Mouse (Mus musculus): ENCODE results near the gene Best2.

Gene Best2

DNA sequence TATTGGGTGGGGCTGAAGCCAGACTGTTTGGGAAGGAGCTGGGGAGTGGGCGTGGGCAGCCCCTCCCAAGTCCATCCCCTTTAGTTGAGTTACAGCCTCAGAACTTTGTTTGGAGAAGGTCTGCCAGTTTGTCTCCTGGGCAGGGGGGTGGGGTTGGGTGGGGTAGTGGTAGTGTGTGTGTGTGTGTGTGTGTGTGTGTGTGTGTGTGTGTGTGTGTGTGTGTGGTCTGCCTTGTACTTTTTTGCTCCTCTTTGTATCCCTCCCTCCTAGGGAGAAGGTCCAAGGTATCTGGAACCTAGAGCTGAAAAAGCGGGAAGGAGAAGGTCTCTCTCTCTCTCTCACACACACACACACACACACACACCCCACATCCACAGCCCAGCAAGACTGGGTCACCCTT is at the start of gene Best2:
Best2 (minus strand) TSS at position 101 of the 400 bp plus-strand sequence.
- no peak for DNase-seq (ENCODE audit: low read depth, low spot score)

- DNase-seq (ENCODE audit: low read depth, low spot score) = no peak
Measured at GRCm38 (mm10) chr8:85062603-85063002, 48.3 kb upstream of the Best2 start.

DNA sequence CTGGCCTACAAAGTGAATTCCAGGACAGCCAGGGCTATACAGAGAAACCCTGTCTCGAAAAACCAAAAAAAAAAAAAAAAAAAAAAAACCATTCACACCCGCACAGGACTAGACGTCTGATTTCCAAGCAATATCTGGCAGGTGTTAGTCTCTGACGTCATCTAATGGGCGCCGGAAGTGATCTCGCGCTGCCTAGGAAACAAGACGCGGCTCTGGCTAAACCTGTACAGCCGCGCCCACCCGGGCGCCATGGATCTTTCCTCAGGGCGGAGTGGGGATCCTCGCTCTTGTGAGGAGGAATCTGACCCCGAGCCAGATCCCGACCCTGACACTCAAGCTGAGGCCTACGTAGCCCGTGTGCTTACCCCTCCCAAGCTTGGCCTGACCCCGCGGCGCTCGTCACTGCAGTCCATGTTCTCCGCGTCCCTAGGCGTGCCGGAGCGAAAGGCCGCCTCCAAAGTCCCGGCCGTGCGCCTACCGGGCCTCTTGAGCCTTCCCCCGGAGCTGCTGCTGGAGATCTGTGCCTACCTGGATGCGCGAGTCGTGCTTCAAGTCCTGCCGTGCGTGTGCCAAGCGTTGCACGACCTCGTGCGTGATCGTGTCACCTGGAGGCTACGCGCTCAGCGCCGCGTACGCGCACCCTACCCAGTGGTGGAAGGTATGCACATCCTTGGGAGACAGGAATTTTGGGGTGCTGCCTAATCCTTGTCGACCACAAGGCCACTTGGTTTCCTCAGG is 45.7 kb upstream of the Best2 start, which contains the start of gene Fbxw9:
Fbxw9 (plus strand) TSS at position 177 of the 738 bp plus-strand sequence.
- peak; percentile 96 for DNase-seq (ENCODE audit: low read depth, low spot score)

DNA sequence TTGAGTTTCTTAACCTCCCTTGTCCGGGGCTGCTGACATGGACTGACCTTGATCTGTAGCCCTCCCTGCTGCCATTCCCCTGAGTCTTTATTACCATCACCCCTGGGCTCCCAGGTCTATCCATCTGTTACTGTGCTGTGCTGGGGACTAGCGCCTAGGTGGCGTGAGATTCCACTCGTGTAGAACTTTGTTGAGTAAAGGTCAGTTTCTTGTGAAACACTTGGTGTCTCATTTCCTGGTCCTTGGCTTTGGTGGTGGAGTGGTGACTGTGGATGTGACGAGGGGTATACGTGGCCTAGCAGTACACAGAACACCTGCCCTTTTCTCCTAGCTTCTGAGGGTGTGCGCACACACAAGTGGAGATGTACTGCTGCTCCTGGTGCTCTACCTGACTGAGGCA is 43.0 kb upstream of the Best2 start:
- DNase-seq (ENCODE audit: low read depth, low spot score) = no peak

GRCm38 (mm10) chr8:85043619-85044018 is 29.3 kb upstream of the Best2 start:
- DNase-seq (ENCODE audit: low read depth, low spot score) = no peak

- DNase-seq (ENCODE audit: low read depth, low spot score) = peak; percentile 58
Measured at GRCm38 (mm10) chr8:85037681-85038531, 23.6 kb upstream of the Best2 start.

DNA sequence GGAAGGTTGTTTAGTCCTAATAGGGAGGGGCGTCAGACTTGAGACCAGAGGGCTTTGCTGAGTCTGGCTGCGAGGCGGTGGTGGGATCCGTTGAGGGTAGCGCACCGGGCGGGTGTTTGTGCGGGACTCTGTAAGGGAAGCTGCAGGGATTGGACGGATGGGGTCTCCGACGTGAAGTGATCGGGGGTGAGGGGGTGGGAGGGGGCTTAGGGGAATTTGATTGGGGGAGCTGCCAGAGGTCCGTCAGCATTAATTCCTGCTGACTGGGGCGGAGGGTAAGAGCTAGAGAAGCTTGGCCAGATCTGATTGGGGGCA is 23.0 kb upstream of the Best2 start:
- DNase-seq (ENCODE audit: low read depth, low spot score) = peak; percentile 86

DNA sequence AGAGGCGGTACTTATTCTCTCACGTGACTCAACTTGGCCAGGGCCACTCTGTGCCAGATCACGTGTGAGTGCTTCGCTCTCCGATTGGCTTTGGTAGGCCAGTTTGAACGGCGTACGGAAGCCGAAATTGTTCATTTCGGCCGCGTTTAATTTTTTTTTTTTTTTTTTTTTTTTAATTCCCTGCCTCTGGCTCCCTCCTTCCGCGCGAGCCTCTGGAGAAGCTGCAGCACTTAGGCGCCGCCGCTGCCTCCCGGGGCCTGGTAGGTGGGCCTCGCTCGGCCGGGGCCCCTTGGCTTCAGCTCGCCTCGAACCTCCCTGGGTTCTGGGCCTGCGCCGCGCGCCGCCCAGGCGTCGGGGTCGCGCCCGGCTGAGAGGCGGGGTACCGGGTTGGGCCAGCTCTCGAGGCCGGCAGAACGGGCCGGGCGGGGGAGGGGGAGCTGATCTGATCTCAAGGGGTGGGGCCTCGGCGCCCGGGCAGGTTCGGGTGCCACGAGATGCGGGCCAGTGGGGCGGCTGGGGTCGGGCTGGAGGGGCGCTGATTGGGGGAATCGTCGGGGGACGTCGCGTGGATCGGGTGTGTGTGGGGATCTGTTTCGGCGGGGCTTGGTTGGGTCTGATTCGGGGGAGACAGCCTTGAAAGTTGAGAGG is 22.5 kb upstream of the Best2 start, which contains the start of gene Tnpo2:
Tnpo2 (plus strand) TSS at position 198 of the 648 bp plus-strand sequence.
- DNase-seq (ENCODE audit: low read depth, low spot score) = peak; percentile 98

- no peak for DNase-seq (ENCODE audit: low read depth, low spot score)
Measured at GRCm38 (mm10) chr8:85036381-85036717, 22.0 kb upstream of the Best2 start.

DNA sequence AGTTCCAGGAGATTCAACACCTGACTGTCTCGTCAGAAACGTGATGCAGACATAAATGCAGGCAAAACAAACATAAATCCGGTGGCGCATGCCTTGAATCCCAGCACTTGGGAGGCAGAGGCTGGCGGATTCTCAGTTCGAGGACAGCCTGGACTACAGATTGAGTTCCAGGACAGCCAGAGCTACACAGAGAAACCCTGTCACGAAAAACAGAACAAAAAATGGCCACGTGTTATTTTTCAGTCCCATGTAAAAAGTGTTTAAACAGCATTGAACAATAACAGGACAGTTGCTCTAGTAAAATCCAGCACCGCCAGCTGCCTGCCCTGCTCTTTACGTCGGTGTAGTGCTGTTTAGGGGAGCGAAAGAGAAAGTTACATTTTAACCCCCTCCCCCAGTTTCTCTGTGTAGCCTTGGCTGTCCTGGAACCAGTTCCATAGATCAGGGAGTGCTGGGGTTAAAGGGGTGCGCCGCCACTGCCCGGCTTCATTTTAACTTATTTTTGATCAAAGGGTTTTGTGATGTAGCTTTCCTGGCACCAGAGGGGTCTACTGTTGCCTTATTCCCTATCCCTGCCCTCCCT is 21.5 kb upstream of the Best2 start:
- DNase-seq (ENCODE audit: low read depth, low spot score) = peak; percentile 34

DNA sequence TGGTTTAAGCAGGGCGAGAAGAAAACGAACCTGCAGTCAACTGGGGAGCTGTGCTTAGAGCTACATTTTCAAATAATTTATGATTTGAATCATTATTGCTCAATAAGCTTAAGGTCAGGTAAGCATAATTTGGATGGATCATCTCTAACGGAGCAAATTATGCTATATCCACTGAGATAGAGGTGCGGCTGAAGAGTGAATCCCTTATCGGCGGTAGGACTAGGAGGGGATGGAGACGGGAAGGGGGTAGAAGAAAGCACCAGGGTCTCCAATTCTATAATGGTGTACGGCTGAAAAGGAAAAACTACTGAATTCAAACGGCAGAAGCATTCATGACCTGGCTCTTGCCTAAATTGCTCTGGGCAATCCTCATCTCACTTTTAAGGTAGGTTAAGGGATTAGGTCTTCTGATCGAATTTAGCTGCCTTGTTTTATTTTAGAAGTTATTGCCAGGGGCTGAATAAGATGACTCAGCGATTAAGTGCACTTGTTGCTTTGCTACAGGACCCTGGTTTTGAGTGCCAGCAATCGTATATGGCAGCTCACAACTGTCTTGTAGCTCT is 20.9 kb upstream of the Best2 start:
- DNase-seq (ENCODE audit: low read depth, low spot score) = no peak

GRCm38 (mm10) chr8:85034764-85035163 is 20.4 kb upstream of the Best2 start:
- DNase-seq (ENCODE audit: low read depth, low spot score) = peak; percentile 93

DNA sequence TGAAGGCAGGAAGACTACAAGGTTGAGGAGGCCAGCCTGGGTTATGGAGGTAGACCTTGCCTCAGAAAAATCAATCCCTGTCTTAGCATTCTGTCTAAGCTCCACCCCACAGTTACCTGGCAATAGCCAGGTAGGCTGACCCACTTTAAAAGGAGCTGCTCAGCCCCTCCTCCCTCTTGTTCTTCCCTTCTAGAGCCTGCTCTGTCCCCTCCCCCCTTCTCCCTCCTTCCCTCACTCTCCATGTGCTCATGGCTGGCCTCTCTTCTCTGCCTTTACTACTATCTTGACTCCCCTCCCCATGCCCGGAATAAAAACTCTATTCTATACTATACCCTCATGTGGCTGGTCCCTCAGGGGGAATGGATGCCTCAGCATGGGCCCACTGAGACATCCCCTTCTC is 19.5 kb upstream of the Best2 start:
- peak; percentile 38 for DNase-seq (ENCODE audit: low read depth, low spot score)

- DNase-seq (ENCODE audit: low read depth, low spot score) = no peak
Measured at GRCm38 (mm10) chr8:85032622-85033311, 18.4 kb upstream of the Best2 start.

DNA sequence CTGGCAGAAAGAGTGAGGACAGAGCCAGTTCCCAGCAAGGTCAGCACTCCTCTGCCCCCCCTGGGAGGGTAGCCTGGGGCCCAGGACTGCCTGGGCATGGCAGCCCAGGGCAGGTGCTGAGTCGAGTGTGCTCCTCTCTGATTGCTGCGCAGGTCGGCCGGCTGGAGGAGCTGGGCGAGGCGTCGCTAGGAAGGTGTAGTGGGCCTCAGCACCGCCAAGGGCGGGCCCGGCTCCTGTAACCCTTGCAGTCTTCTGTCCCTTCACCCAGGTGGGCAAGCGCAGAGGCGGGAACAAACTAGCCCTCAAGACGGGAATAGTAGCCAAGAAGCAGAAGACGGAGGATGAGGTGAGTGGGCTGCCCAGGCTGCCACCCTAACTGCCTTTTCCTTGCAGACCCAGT is 14.9 kb upstream of the Best2 start:
- DNase-seq (ENCODE audit: low read depth, low spot score) = no peak

GRCm38 (mm10) chr8:85027922-85028321 is 13.6 kb upstream of the Best2 start:
- DNase-seq (ENCODE audit: low read depth, low spot score) = no peak

- DNase-seq (ENCODE audit: low read depth, low spot score) = peak; percentile 41
Measured at GRCm38 (mm10) chr8:85027516-85027855, 13.2 kb upstream of the Best2 start.

- peak; percentile 99 for DNase-seq (ENCODE audit: low read depth, low spot score)
Measured at GRCm38 (mm10) chr8:85026670-85027515, 12.6 kb upstream of the Best2 start, which contains the start of gene Trir. Trir (plus strand) TSS chr8:85026823.

DNA sequence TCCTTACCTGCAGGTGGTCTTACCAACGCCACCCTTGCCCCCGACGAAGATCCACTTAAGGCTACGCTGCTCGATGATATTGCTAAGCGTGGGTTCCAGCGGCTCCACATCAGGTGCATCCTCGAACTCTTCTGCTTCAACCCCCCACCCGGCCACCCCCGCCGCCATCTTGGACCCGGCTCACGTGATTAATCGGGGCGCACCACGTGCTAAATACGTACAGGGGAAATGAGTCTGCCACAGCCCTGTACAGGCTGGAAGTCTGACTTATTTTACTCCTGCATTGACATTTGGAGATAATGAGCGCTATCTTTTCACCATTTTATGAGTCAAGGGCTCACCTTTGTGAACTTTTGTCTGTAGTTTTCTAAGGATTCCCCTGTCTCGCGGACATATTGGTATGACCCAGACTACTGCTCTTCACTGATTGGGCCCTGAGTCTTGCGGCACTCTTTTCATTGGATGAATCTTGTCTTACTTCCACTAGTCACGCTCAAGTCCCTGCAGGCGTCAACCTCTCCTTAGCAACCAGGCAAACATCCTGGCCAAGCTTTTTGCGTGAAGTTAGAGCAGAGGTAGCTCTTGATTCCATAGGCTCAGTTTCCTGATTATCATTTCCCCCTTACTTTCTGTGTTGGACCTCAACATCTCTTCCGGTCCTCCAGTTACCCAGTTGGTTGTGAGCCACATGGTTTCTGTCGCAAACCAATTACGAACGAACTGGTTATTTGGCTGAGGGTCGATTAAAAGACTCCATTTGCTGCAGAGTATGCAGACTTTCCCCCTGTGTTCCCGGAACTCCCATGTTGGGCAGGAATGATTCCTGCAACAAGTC is 11.0 kb upstream of the Best2 start, which contains the start of gene Asna1:
Asna1 (minus strand) TSS at position 184 of the 835 bp plus-strand sequence.
- peak; percentile 95 for DNase-seq (ENCODE audit: low read depth, low spot score)

Data from ZHBTc4 (cell line).